Mouse (Mus musculus) neural tube, embryonic 10.5 days (tissue): ENCODE measurements around the gene Hspa8.

Experiments
- DNase-seq: peaks from one replicate; pipeline ENCODE4 v3.0.0-alpha.2; 2017; ENCODE audit warnings: low spot score; ENCODE audit errors: extremely low spot score

Gene Hspa8

DNA sequence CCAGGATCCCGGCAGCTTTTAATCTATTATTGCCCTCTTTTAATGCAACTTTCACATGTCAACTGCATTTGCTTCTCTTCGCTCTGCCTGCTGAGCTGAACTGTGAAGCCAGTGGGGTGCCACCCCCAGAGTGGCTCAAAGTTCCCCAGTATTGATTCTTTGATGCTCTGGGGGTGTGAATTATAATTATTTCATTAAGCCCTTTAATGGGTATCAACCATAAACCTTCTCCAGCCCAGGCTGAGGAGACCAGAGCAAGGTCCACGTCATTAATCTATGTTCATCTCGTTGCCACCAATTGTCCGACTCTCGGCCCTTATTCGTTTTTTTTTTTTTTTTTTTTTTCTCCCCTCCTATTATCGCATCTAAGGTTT is 8.1 kb downstream of the Hspa8 start:
- no peak for DNase-seq

DNA sequence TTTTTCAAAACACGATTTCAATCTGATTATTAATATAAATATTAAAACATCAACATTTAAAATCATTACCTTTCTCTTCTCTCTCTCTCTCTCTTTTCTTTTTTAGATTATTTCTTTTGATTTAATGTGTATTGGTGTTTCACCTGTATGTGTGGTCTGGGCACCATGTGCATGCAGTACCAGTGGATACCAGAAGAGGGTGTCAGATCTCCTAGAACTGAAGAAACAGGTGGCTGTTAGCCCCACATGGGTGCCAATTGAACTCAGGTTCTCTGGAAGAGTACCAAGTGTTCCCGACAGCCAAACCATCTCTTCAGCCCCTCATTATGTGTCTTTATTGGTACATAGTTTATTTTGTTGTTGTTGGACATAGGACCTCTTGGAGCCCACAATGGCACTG is 11.1 kb downstream of the Hspa8 start:
- no peak for DNase-seq

DNA sequence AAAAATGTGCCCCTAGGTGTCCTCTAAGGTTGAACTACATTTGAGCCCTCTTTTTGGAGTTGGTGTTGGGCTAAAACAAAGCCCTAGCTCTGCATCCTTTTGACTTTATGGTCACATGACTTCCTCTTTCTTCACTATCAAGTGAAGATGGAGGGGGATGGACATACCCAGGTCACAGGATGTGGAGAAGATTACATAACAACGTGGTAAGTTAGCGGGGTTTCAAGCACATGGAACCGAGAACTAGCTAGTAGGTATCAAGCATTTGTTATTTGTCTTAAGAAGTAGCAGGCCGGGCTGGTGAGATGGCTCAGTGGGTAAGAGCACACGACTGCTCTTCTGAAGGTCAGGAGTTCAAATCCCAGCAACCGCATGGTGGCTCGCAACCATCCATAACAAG is 13.3 kb downstream of the Hspa8 start:
- no peak for DNase-seq

DNA sequence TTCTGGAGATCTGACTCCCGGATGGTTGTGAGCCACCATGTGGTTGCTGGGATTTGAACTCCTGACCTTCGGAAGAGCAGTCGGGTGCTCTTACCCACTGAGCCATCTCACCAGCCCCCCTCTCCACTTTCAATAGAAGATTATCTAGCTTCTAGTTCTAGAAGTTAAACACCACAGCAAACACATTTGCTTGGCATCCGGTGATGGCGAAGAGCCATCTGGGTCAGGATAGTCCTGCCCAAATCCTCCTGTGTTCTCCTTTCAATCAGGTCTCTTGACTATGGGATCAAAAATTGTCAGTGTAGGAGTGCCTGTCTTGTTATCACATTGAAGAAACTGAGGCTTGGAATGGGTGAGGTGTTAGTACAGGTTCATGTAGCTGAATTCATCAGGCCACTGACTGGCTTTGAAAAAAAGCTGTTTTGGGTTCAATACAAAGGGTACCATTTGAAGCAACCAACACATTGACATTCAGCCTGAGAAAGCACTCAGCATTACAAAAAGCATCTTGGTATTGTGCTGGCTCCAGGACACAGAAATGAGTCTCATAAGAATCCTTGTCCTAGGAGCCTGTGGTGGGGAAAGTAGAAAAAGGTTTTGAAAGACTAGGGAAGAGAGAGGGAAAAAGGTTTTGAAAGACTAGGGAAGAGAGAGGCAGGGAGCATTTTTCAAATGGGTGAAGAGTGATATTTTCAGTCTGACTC is 16.7 kb downstream of the Hspa8 start:
- DNase-seq, result no peak

- DNase-seq, result no peak
Observed at GRCm38 (mm10) chr9:40825601-40826000, 24.8 kb downstream of the Hspa8 start.

- no peak for DNase-seq
Observed at GRCm38 (mm10) chr9:40827366-40827765, 26.6 kb downstream of the Hspa8 start.

DNA sequence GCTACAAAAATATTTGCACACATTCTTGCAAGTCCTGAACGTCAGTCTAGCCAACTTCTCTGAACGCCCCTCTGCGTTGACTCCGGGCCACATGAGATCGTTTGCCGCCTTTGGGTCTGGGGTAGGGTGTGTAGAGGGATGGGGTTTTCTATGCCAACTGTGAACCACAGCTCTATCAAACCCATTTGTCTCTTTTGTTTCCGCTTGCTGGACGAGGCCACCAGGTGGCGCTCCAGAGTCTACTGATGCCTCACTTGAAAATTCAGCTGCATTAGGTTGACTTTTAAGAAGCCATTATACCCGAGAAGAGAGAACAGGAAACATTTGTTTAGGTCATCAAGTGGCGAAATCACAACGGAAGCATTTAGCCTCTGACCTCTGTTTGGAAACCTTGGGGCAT is 33.8 kb downstream of the Hspa8 start:
- DNase-seq, result peak; percentile 93

- DNase-seq, result no peak
Observed at GRCm38 (mm10) chr9:40836681-40837080, 35.9 kb downstream of the Hspa8 start.

GRCm38 (mm10) chr9:40839662-40840061 is 38.9 kb downstream of the Hspa8 start:
- DNase-seq, result no peak

DNA sequence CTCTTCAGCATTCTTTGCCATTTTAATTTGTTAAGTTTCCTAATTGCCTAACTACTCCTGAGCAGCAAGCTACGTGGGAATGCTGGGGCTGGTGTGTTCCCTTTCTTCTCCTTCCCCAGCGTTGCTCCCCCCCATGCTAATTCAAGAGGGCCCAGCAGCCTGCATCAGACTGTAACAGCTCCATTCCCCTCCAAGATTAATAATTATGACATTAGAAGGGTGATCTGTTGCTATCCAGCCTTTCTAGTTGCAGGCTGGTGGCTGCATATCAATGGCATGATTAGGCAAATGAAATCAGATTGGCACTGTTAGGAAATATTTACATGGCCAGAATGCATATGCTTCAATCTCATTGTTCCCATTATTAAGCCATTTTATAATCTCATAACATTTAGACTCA is 50.7 kb downstream of the Hspa8 start:
- no peak for DNase-seq

DNA sequence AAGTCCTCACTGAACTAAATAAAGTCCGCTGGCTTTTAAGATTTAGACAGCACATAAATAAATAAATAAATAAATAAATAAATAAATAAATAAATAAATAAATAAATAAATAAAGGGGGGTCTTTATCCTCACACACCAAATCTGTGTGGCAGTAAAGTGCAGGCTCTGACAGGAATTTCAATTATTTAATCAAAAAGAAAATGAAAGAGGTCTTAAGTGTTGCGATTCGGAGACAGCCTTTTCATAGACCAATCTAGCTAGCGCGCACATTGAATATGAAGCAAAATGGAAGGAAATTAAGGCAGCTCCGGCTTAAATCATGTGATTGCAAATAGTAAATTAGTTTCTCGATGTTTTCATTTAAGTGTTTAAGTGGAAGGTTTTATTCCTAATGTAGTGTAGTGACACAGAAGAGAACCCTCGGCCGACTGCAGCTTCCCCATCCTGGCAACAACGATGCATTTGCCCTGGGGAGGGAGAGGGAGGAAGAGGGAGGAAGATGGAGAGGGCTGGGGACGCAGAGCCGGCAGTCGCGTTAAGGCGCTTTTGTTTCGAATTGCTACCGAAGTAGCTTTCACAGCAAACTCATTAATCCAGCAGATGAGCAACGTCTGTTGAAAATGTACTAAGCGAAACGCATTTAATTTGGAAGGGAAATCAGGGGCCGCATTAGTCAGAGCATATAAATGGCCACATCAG is 57.8 kb downstream of the Hspa8 start:
- peak; percentile 37 for DNase-seq

GRCm38 (mm10) chr9:40859196-40859595 is 58.4 kb downstream of the Hspa8 start:
- DNase-seq, result peak; percentile 28
